Comparison of ENCODE assay signal across 16 mouse cellular contexts in the genomic region with DNA sequence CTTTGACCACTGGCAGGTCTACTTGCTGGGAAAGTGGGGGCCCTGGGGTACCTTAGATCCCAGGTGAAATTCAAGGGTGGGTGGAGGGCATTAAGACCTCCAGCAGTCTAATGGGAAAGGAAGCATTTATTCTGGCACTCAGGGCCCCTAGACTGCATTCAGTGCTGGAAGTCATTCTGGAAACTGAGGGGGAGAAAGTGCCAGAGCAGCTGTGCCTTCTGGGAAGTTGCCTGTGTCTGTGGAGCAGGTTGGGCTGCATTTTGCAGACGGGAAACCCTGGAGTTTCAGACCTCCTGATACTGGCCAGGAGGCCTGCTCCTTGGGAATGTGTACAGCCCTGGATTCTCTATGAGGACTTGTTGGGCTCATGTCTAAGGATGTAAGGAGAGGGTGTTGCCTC.
DNase-seq lines count a peak whose midpoint lies in the region; ATAC-seq lines count a peak whose summit lies in the region.
"Had no signal": no experiment of that assay in that cellular context is flagged by ENCODE, and none has a peak within 500 bp of the region (broad histone marks: within the 10 kb centered on the region; RNA-seq: fewer than 3 reads in every experiment).

No protein-coding gene starts in this region.

- H3K9me3 ChIP-seq in midbrain, embryonic 12.5 days = no peaks in the 10 kb centered on the region
- no peaks in the 10 kb centered on the region for H3K9me3 ChIP-seq in midbrain, embryonic 11.5 days (ENCODE audit: control insufficient read depth, low read length)
- H3K9me3 ChIP-seq in hindbrain, embryonic 12.5 days (replicated peaks) = no peaks in the 10 kb centered on the region
- H3K9me3 ChIP-seq in neural tube, embryonic 15.5 days (replicated peaks) = no peaks in the 10 kb centered on the region
- H3K9me3 ChIP-seq: heart, embryonic 12.5 days; limb, embryonic 12.5 days; liver, embryonic 15.5 days had no signal

- H3K27ac ChIP-seq in midbrain, embryonic 12.5 days (replicated peaks) = 0 out of 2 replicates have a peak overlapping the region, but pooled peaks have one; percentile 0
- H3K27ac ChIP-seq in midbrain, embryonic 11.5 days (ENCODE audit: low read depth, low read length) = no peak overlapping the region
- peak overlapping the region; percentile 64; the same call in 1 of the 2 replicates for H3K27ac ChIP-seq in hindbrain, embryonic 12.5 days
- peak overlapping the region; percentile 80 for H3K27ac ChIP-seq in neural tube, embryonic 15.5 days (replicated peaks)
- H3K27ac ChIP-seq: gastrocnemius, adult 2 months; limb, embryonic 12.5 days; liver, embryonic 15.5 days had no signal

- no peaks in the 10 kb centered on the region for H3K27me3 ChIP-seq in midbrain, embryonic 12.5 days
- H3K27me3 ChIP-seq in midbrain, embryonic 11.5 days (ENCODE audit: control insufficient read depth, insufficient read depth, low read length) = no peaks in the 10 kb centered on the region
- H3K27me3 ChIP-seq in hindbrain, embryonic 12.5 days = no peaks in the 10 kb centered on the region
- H3K27me3 ChIP-seq in neural tube, embryonic 15.5 days (replicated peaks) = no peaks in the 10 kb centered on the region
- H3K27me3 ChIP-seq: limb, embryonic 12.5 days; liver, embryonic 15.5 days had no signal

- H3K4me1 ChIP-seq in midbrain, embryonic 12.5 days = peaks cover 15% of the 10 kb centered on the region; the same call in 1 of the 2 replicates
- no peaks in the 10 kb centered on the region for H3K4me1 ChIP-seq in midbrain, embryonic 11.5 days (ENCODE audit: control insufficient read depth, insufficient read depth, low read length)
- peaks cover 22% of the 10 kb centered on the region for H3K4me1 ChIP-seq in hindbrain, embryonic 12.5 days
- H3K4me1 ChIP-seq in neural tube, embryonic 15.5 days = peaks cover 52% of the 10 kb centered on the region
- H3K4me1 ChIP-seq: liver, embryonic 15.5 days had no signal

- 0 out of 2 replicates have a peak, but pooled peaks have one; percentile 25 for ATAC-seq in frontal cortex, adult (ENCODE audit: low TSS enrichment)
- no peak for ATAC-seq in midbrain, embryonic 12.5 days (ENCODE audit: low FRiP score, low read depth)
- ATAC-seq in midbrain, embryonic 11.5 days (ENCODE audit: low FRiP score) = no peak
- no peak for ATAC-seq in hindbrain, embryonic 12.5 days (ENCODE audit: low FRiP score)
- no peak for ATAC-seq in neural tube, embryonic 15.5 days (ENCODE audit: low FRiP score)

- H3K9ac ChIP-seq in midbrain, embryonic 12.5 days (replicated peaks) = no peak overlapping the region
- no peak overlapping the region for H3K9ac ChIP-seq in midbrain, embryonic 11.5 days (ENCODE audit: low read length)
- no peak overlapping the region for H3K9ac ChIP-seq in hindbrain, embryonic 12.5 days
- H3K9ac ChIP-seq in neural tube, embryonic 15.5 days (replicated peaks) = no peak overlapping the region
- H3K9ac ChIP-seq: heart, embryonic 12.5 days; limb, embryonic 12.5 days; liver, embryonic 15.5 days had no signal

- DNase-seq in frontal cortex, postnatal 10 days (ENCODE audit: low spot score in 2 of 2) = no peak
- no peak for DNase-seq in midbrain, embryonic 11.5 days (ENCODE audit: low spot score, missing footprints)
- no peak for DNase-seq in yolk sac, embryonic 10.5 days (ENCODE audit: low spot score)
- DNase-seq in kidney, postnatal 25 days = no peak
- DNase-seq: cerebellum, adult 8-10 months; embryo, embryonic 11 days; gastrocnemius, adult 2 months; layer of hippocampus, postnatal 36 days; lung, postnatal 36 days had no signal

- H3K4me3 ChIP-seq in midbrain, embryonic 12.5 days = no peak overlapping the region
- H3K4me3 ChIP-seq in midbrain, embryonic 11.5 days (ENCODE audit: low read depth, low read length) = no peak overlapping the region
- no peak overlapping the region for H3K4me3 ChIP-seq in hindbrain, embryonic 12.5 days
- H3K4me3 ChIP-seq in neural tube, embryonic 15.5 days (replicated peaks) = no peak overlapping the region
- H3K4me3 ChIP-seq: gastrocnemius, adult 2 months; heart, embryonic 12.5 days; limb, embryonic 12.5 days; liver, embryonic 15.5 days had no signal

- 81% methylated on average over 1 of the region's 1 CpGs for WGBS in midbrain, embryonic 12.5 days
- 94% methylated on average over 1 of the region's 1 CpGs for WGBS in midbrain, embryonic 11.5 days
- 71% methylated on average over 1 of the region's 1 CpGs for WGBS in hindbrain, embryonic 12.5 days
- WGBS in neural tube, embryonic 15.5 days = 52% methylated on average over 1 of the region's 1 CpGs

- H3K4me2 ChIP-seq in midbrain, embryonic 12.5 days (replicated peaks) = no peak overlapping the region
- H3K4me2 ChIP-seq in midbrain, embryonic 11.5 days = no peak overlapping the region
- no peak overlapping the region for H3K4me2 ChIP-seq in hindbrain, embryonic 12.5 days (replicated peaks)
- H3K4me2 ChIP-seq in neural tube, embryonic 15.5 days = no peak overlapping the region
- H3K4me2 ChIP-seq: heart, embryonic 12.5 days; limb, embryonic 12.5 days; liver, embryonic 15.5 days had no signal

- H3K36me3 ChIP-seq in midbrain, embryonic 12.5 days = peaks cover 21% of the 10 kb centered on the region
- H3K36me3 ChIP-seq in midbrain, embryonic 11.5 days (ENCODE audit: control insufficient read depth, insufficient read depth, low read length) = no peaks in the 10 kb centered on the region
- H3K36me3 ChIP-seq in hindbrain, embryonic 12.5 days = peaks cover 17% of the 10 kb centered on the region; the same call in 1 of the 2 replicates
- 0 out of 2 replicates have a peak, but pooled peaks cover 6% of the 10 kb centered on the region for H3K36me3 ChIP-seq in neural tube, embryonic 15.5 days
- H3K36me3 ChIP-seq: liver, embryonic 15.5 days had no signal
